In genomic region chr2:170218230-170219044, GRCm38 (mm10) we compare ENCODE assay signal across 7 mouse cellular contexts.
DNase-seq lines count a peak whose midpoint lies in the region; ATAC-seq and TF ChIP-seq lines count a peak whose summit lies in the region.

No protein-coding gene starts in this region.

- TF ChIP-seq CTCF in left cerebral cortex, adult 2 months (IDR thresholded peaks at IDR 0.05), result peak; percentile 40

- intact Hi-C loops in left cerebral cortex, adult 2 months (cut with DNase I), result loop anchor here (2.0 to 5.0 kb wide), 2 partner anchors 86 to 101 kb away; no protein-coding TSS in a partner anchor

- no peaks in the 10 kb centered on the region for H3K9me3 ChIP-seq in hindbrain, embryonic 14.5 days (ENCODE audit: control insufficient read depth, low read length)

- H3K9ac ChIP-seq in hindbrain, embryonic 14.5 days, result no peak overlapping the region

- H3K36me3 ChIP-seq in hindbrain, embryonic 14.5 days (replicated peaks; ENCODE audit: control insufficient read depth, insufficient read depth), result no peaks in the 10 kb centered on the region

- peak; percentile 85 for ATAC-seq in hindbrain, embryonic 14.5 days (ENCODE audit: low FRiP score)

- DNase-seq in NIH3T3 (ENCODE audit: low read depth), result peak; percentile 79
- peak; percentile 65 for DNase-seq in gastrocnemius, adult 18-20 months (ENCODE audit: low spot score)
- peak; percentile 64 for DNase-seq in hindbrain, embryonic 14.5 days (ENCODE audit: low spot score)
- DNase-seq in left cerebral cortex, adult 2 months (ENCODE audit: extremely low spot score in 1 of 2, low spot score in 2 of 2), result peak; percentile 23 to 45
- DNase-seq in lung, postnatal 4 days, result peak; percentile 80 to 83
- peak; percentile 61 for DNase-seq in right cerebral cortex, postnatal 14 days

- H3K27ac ChIP-seq in brown adipose tissue, adult 24 weeks (replicated peaks; ENCODE audit: low read depth, low read length), result peak overlapping the region; percentile 56
- H3K27ac ChIP-seq in hindbrain, embryonic 14.5 days, result peak overlapping the region; percentile 86
- peak overlapping the region; percentile 55; the same call in 1 of the 2 replicates for H3K27ac ChIP-seq in left cerebral cortex, adult 2 months

- H3K4me2 ChIP-seq in hindbrain, embryonic 14.5 days (replicated peaks), result peak overlapping the region; percentile 51

- H3K27me3 ChIP-seq in hindbrain, embryonic 14.5 days (ENCODE audit: control insufficient read depth, insufficient read depth, low read length), result no peaks in the 10 kb centered on the region

- H3K4me3 ChIP-seq in brown adipose tissue, adult 24 weeks (ENCODE audit: insufficient read depth, low read depth, low read length), result peak overlapping the region; percentile 34; the same call in 1 of the 2 replicates
- peak overlapping the region; percentile 4; the same call in 1 of the 2 replicates for H3K4me3 ChIP-seq in hindbrain, embryonic 14.5 days (replicated peaks; ENCODE audit: low read length)
- peak overlapping the region; percentile 28 for H3K4me3 ChIP-seq in left cerebral cortex, adult 2 months

- WGBS in hindbrain, embryonic 14.5 days, result 5% methylated on average over 22 of the region's 22 CpGs

- peaks cover 20% of the 10 kb centered on the region for H3K4me1 ChIP-seq in brown adipose tissue, adult 24 weeks (ENCODE audit: control insufficient read depth, insufficient read depth, insufficient read length, low read length)
- H3K4me1 ChIP-seq in hindbrain, embryonic 14.5 days (replicated peaks; ENCODE audit: control insufficient read depth, insufficient read depth, low read length), result peaks cover 48% of the 10 kb centered on the region

Comparison
In these comparisons a context has a peak if more than half of its experiments do, and no peak if none do; other contexts are left out.
1. Peak in every context shown above with its lines: DNase-seq, ATAC-seq, H3K4me3 ChIP-seq and H3K27ac ChIP-seq.